ENCODE assay signal across 8 mouse cellular contexts in the genomic region with DNA sequence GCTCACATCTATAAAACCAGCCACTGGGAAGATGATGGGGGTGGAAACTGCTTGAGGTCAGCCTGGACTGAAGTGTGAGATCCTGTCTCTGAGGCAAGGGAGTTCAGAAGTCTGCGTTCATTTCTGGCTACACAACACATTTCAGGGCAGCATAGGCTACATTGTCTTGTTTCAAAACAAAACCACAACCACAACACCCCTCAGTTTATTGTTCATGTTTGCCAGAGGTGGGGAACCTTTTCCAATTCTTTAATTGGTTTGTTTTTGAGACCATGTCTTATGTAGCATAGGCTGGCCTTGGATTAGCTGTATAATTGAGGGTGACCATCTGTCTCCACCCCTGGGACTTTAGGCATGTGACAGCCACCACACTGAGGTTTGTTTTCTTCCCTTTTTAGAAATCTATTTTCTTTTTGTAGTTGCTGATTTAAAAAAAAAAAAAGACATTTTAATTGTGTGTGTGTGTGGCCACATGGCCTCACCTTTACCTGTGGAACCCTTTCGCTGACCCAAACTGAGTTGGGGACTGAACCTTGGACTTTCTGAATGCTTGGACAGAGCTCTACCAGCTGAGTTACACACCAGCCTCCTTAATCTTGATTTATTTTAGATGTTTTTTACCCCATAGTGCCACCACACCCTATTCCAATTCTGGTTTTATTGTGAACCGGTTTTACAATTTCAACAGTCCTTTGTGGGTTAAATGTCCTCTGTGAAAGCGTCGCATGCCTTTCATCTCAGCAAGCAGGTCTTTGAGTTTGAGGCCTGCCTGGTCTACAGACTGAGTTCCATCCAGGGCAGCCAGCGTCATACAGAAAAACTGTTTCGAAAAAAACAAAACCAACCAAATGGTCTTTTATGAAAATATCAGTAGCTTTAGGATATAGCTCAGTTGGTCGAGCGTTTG. TPM values are rescaled to one million over a fixed set of nuclear protein-coding genes. Genes with fewer than 3 reads are reported as not detected.
DNase-seq lines count a peak whose midpoint lies in the region; ATAC-seq lines count a peak whose summit lies in the region.

No protein-coding gene starts in this region.

- H3K4me1 ChIP-seq in heart, embryonic 15.5 days (replicated peaks): peaks cover 12% of the 10 kb centered on the region
- H3K4me1 ChIP-seq in hindbrain, embryonic 12.5 days: peaks cover 10% of the 10 kb centered on the region
- peaks cover 10% of the 10 kb centered on the region for H3K4me1 ChIP-seq in midbrain, embryonic 13.5 days (replicated peaks)

- H3K27me3 ChIP-seq in heart, embryonic 15.5 days: no peaks in the 10 kb centered on the region
- no peaks in the 10 kb centered on the region for H3K27me3 ChIP-seq in hindbrain, embryonic 12.5 days
- H3K27me3 ChIP-seq in midbrain, embryonic 13.5 days: no peaks in the 10 kb centered on the region

- DNase-seq in heart, postnatal 4 days: no peak
- peak; percentile 38 for DNase-seq in ZHBTc4 (ENCODE audit: low read depth, low spot score)
- DNase-seq in layer of hippocampus, postnatal 25 days (ENCODE audit: extremely low spot score in 1 of 2, low spot score in 1 of 2): no peak
- no peak for DNase-seq in cerebellum, adult 11-12 months
- no peak for DNase-seq in gastrocnemius, postnatal 10 days

- no peak for ATAC-seq in heart, embryonic 15.5 days (replicated peaks; ENCODE audit: insufficient number of reproducible peaks, insufficient read depth, low FRiP score, low read depth)
- no peak for ATAC-seq in hindbrain, embryonic 12.5 days (ENCODE audit: low FRiP score)
- ATAC-seq in midbrain, embryonic 13.5 days: no peak

- no peaks in the 10 kb centered on the region for H3K36me3 ChIP-seq in heart, embryonic 15.5 days
- H3K36me3 ChIP-seq in hindbrain, embryonic 12.5 days: no peaks in the 10 kb centered on the region
- H3K36me3 ChIP-seq in midbrain, embryonic 13.5 days: no peaks in the 10 kb centered on the region

- H3K4me3 ChIP-seq in heart, embryonic 15.5 days: peak overlapping the region; percentile 40
- H3K4me3 ChIP-seq in hindbrain, embryonic 12.5 days: 0 out of 2 replicates have a peak overlapping the region, but pooled peaks have one; percentile 22
- H3K4me3 ChIP-seq in midbrain, embryonic 13.5 days (replicated peaks): peak overlapping the region; percentile 35; the same call in 1 of the 2 replicates

- H3K4me2 ChIP-seq in heart, embryonic 15.5 days: peak overlapping the region; percentile 58
- H3K4me2 ChIP-seq in hindbrain, embryonic 12.5 days (replicated peaks): peak overlapping the region; percentile 46
- peak overlapping the region; percentile 51 for H3K4me2 ChIP-seq in midbrain, embryonic 13.5 days (replicated peaks)

- no peak overlapping the region for H3K9ac ChIP-seq in heart, embryonic 15.5 days
- H3K9ac ChIP-seq in hindbrain, embryonic 12.5 days: 0 out of 2 replicates have a peak overlapping the region, but pooled peaks have one; percentile 42
- H3K9ac ChIP-seq in midbrain, embryonic 13.5 days (replicated peaks): no peak overlapping the region

- H3K9me3 ChIP-seq in heart, embryonic 15.5 days (replicated peaks): no peaks in the 10 kb centered on the region
- no peaks in the 10 kb centered on the region for H3K9me3 ChIP-seq in hindbrain, embryonic 12.5 days (replicated peaks)
- no peaks in the 10 kb centered on the region for H3K9me3 ChIP-seq in midbrain, embryonic 13.5 days

- 85% methylated on average over 9 of the region's 9 CpGs for WGBS in heart, embryonic 15.5 days
- 83% methylated on average over 9 of the region's 9 CpGs for WGBS in hindbrain, embryonic 12.5 days
- 89% methylated on average over 9 of the region's 9 CpGs for WGBS in midbrain, embryonic 13.5 days

- H3K27ac ChIP-seq in heart, embryonic 15.5 days: peak overlapping the region; percentile 86
- peak overlapping the region; percentile 83 for H3K27ac ChIP-seq in hindbrain, embryonic 12.5 days
- H3K27ac ChIP-seq in midbrain, embryonic 13.5 days: peak overlapping the region; percentile 85

RNA-seq across cellular contexts. Expression of a gene that starts 17.8 kb away (rescaled TPM):
- 0.44 and 0.86 TPM in 2 replicates for polyA plus RNA-seq in heart, embryonic 15.5 days (2015; fragmentation: Nextera tagmentation; extraction: Ambion mirVana)
- total RNA-seq in heart, postnatal 4 days (2021): under 1 TPM; 0.36 to 0.69 TPM
- polyA plus RNA-seq in hindbrain, embryonic 12.5 days (2016; fragmentation: Nextera tagmentation; extraction: Ambion mirVana): 1.7 and 3.7 TPM in 2 replicates
- 1.0 and 1.4 TPM in 2 replicates for polyA plus RNA-seq in midbrain, embryonic 13.5 days (2015; fragmentation: Nextera tagmentation; extraction: Ambion mirVana)
- total RNA-seq in layer of hippocampus, postnatal 25 days (2021): 1 to 10 TPM in 1 of 2 experiments, under 1 TPM in 1; 0.77 to 1.3 TPM
- 1 to 10 TPM in 1 of 2 experiments, under 1 TPM in 1; 0.78 to 1.1 TPM for total RNA-seq in gastrocnemius, postnatal 10 days (2021)

RNA-seq across cellular contexts. Expression of a gene that starts 22.1 kb away (rescaled TPM):
- polyA plus RNA-seq in heart, embryonic 15.5 days (2015; fragmentation: Nextera tagmentation; extraction: Ambion mirVana): 150 and 166 TPM in 2 replicates
- 100 to 1,000 TPM; 285 to 292 TPM for total RNA-seq in heart, postnatal 4 days (2021)
- 469 and 505 TPM in 2 replicates for polyA plus RNA-seq in hindbrain, embryonic 12.5 days (2016; fragmentation: Nextera tagmentation; extraction: Ambion mirVana)
- 627 and 632 TPM in 2 replicates for polyA plus RNA-seq in midbrain, embryonic 13.5 days (2015; fragmentation: Nextera tagmentation; extraction: Ambion mirVana)
- total RNA-seq in layer of hippocampus, postnatal 25 days (2021): 1,000 to 10,000 TPM; 1,286 to 1,307 TPM
- total RNA-seq in gastrocnemius, postnatal 10 days (2021): 100 to 1,000 TPM; 302 to 322 TPM

RNA-seq across cellular contexts. Expression of a gene that starts 23.3 kb away (rescaled TPM):
- not detected in 2 replicates for polyA plus RNA-seq in heart, embryonic 15.5 days (2015; fragmentation: Nextera tagmentation; extraction: Ambion mirVana)
- total RNA-seq in heart, postnatal 4 days (2021): not detected
- 0.32 TPM in 1 of 2 replicates, not detected in the other for polyA plus RNA-seq in hindbrain, embryonic 12.5 days (2016; fragmentation: Nextera tagmentation; extraction: Ambion mirVana)
- polyA plus RNA-seq in midbrain, embryonic 13.5 days (2015; fragmentation: Nextera tagmentation; extraction: Ambion mirVana): 0.24 TPM in 1 of 2 replicates, not detected in the other
- not detected for total RNA-seq in layer of hippocampus, postnatal 25 days (2021)
- total RNA-seq in gastrocnemius, postnatal 10 days (2021): not detected

RNA-seq across cellular contexts. Expression of a gene that starts 38.0 kb away (rescaled TPM):
- polyA plus RNA-seq in heart, embryonic 15.5 days (2015; fragmentation: Nextera tagmentation; extraction: Ambion mirVana): 18.5 and 21.5 TPM in 2 replicates
- 10 to 100 TPM in 1 of 2 experiments, 1 to 10 TPM in 1; 9.7 to 10.7 TPM for total RNA-seq in heart, postnatal 4 days (2021)
- polyA plus RNA-seq in hindbrain, embryonic 12.5 days (2016; fragmentation: Nextera tagmentation; extraction: Ambion mirVana): 31.4 and 34.5 TPM in 2 replicates
- 28.5 and 28.8 TPM in 2 replicates for polyA plus RNA-seq in midbrain, embryonic 13.5 days (2015; fragmentation: Nextera tagmentation; extraction: Ambion mirVana)
- total RNA-seq in layer of hippocampus, postnatal 25 days (2021): 1 to 10 TPM; 7.8 to 8.2 TPM
- total RNA-seq in gastrocnemius, postnatal 10 days (2021): 1 to 10 TPM; 7.7 to 9.2 TPM
